Mouse (Mus musculus): ENCODE results near the gene Gphn.

DNA sequence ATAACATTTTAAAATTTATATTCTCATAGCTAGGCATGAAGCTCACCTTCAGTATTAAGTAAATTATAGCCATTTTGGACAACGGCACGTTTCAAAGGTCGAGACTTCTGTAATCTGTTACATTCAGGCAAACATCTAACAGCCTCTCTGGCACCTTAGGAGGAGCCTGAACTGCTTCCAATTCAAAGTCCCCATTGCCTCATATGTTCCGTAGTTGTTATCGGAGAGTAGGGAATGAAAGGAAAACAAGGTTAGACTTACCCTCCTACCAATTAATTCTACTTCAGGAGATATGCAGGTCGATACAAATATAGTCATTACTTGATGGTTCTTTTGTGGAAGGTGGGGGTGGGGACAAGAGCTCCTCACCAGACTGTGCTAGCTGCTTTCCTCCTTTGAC, 10.7 kb upstream of the Gphn start:
- TF ChIP-seq CTCF (IDR thresholded peaks at IDR 0.05; ENCODE audit: control insufficient read depth, insufficient read depth, insufficient replicate concordance, low read depth, low read length) (no peak), POLR2A (IDR thresholded peaks at IDR 0.05; ENCODE audit: control insufficient read depth, low read depth, low read length) (no peak)
